Comparison of ENCODE assay signal across 19 mouse cellular contexts in the genomic region with DNA sequence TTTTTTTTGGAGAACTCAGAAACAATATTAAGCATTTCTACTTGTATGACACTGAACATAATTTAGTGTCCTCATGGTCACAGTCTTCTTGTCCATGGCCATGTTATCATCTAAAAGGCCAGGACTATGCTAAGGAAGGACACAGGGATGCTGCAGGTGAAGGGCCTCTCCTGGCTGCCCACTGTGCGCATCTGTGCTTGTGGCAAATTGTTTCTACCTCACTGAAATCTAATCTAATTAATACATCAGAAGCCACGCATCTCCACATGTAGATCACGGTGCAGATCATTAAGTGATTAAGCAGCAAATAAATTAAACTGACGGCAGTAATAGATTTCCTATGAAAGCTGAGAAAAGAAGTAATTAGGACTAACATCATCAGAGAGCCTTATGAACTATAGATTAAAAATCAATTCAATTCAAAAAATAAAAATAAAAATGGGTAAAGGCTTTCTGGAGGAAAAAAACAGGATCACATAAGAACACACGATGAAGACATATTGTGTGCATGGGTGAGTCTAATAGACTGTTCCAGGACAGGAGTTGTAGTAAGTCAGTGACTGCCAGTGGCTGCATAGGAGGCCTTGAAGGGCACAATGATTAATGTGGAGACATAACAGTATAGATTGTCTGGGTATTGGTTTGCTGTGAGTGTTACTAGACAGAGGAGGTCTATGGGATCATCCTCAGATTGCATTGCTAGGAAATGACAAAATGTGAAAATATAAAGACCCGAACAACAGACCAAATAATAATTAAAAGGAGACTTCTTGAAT.
DNase-seq lines count a peak whose midpoint lies in the region; ATAC-seq lines count a peak whose summit lies in the region.
"Had no signal": no experiment of that assay in that cellular context is flagged by ENCODE, and none has a peak within 500 bp of the region (broad histone marks: within the 10 kb centered on the region; RNA-seq: fewer than 3 reads in every experiment).

No protein-coding gene starts in this region.

- 55% methylated on average over 6 of the region's 6 CpGs for WGBS in hindbrain, embryonic 13.5 days
- 53% methylated on average over 6 of the region's 6 CpGs for WGBS in hindbrain, embryonic 14.5 days
- WGBS in neural tube, embryonic 13.5 days = 53% methylated on average over 6 of the region's 6 CpGs
- WGBS in neural tube, embryonic 15.5 days = 55% methylated on average over 6 of the region's 6 CpGs

- no peaks in the 10 kb centered on the region for H3K9me3 ChIP-seq in hindbrain, embryonic 13.5 days
- no peaks in the 10 kb centered on the region for H3K9me3 ChIP-seq in hindbrain, embryonic 14.5 days (ENCODE audit: control insufficient read depth, low read length)
- no peaks in the 10 kb centered on the region for H3K9me3 ChIP-seq in neural tube, embryonic 13.5 days
- H3K9me3 ChIP-seq in neural tube, embryonic 15.5 days (replicated peaks) = no peaks in the 10 kb centered on the region
- H3K9me3 ChIP-seq: embryonic facial prominence, embryonic 10.5 days; forebrain, embryonic 10.5 days had no signal

- H3K27ac ChIP-seq in hindbrain, embryonic 13.5 days = peak overlapping the region; percentile 9; the same call in 1 of the 2 replicates
- no peak overlapping the region; the same call in 1 of the 2 replicates for H3K27ac ChIP-seq in hindbrain, embryonic 14.5 days
- H3K27ac ChIP-seq in neural tube, embryonic 13.5 days (replicated peaks) = peak overlapping the region; percentile 42
- H3K27ac ChIP-seq in neural tube, embryonic 15.5 days (replicated peaks) = no peak overlapping the region
- H3K27ac ChIP-seq: embryonic facial prominence, embryonic 10.5 days; forebrain, embryonic 10.5 days had no signal

- no peak overlapping the region for H3K4me2 ChIP-seq in hindbrain, embryonic 13.5 days
- no peak overlapping the region for H3K4me2 ChIP-seq in hindbrain, embryonic 14.5 days (replicated peaks)
- H3K4me2 ChIP-seq in neural tube, embryonic 13.5 days = no peak overlapping the region
- H3K4me2 ChIP-seq in neural tube, embryonic 15.5 days = no peak overlapping the region
- H3K4me2 ChIP-seq: heart, embryonic 13.5 days had no signal

- ATAC-seq in hindbrain, embryonic 13.5 days (ENCODE audit: low FRiP score) = peak; percentile 57; the same call in 1 of the 2 replicates
- ATAC-seq in hindbrain, embryonic 14.5 days (ENCODE audit: low FRiP score) = no peak
- ATAC-seq in neural tube, embryonic 13.5 days (ENCODE audit: low read depth) = peak; percentile 63; the same call in 1 of the 2 replicates
- 0 out of 2 replicates have a peak, but pooled peaks have one; percentile 47 for ATAC-seq in neural tube, embryonic 15.5 days (ENCODE audit: low FRiP score)
- no peak for ATAC-seq in erythroid progenitor cell, adult 5-6 weeks (replicated peaks; ENCODE audit: low FRiP score, poor library complexity, severe bottlenecking)
- ATAC-seq: forebrain, postnatal 0 days; inflammation-experienced regulatory T-cells, adult 6 months; intestine, postnatal 0 days had no signal

- H3K36me3 ChIP-seq in hindbrain, embryonic 13.5 days = peaks cover 4% of the 10 kb centered on the region
- no peaks in the 10 kb centered on the region for H3K36me3 ChIP-seq in hindbrain, embryonic 14.5 days (replicated peaks; ENCODE audit: control insufficient read depth, insufficient read depth)
- H3K36me3 ChIP-seq in neural tube, embryonic 13.5 days = 0 out of 2 replicates have a peak, but pooled peaks cover 4% of the 10 kb centered on the region
- H3K36me3 ChIP-seq in neural tube, embryonic 15.5 days = no peaks in the 10 kb centered on the region
- H3K36me3 ChIP-seq: embryonic facial prominence, embryonic 10.5 days had no signal

- peaks cover 4% of the 10 kb centered on the region; the same call in 1 of the 2 replicates for H3K4me1 ChIP-seq in hindbrain, embryonic 13.5 days (replicated peaks)
- H3K4me1 ChIP-seq in hindbrain, embryonic 14.5 days (replicated peaks; ENCODE audit: control insufficient read depth, insufficient read depth, low read length) = no peaks in the 10 kb centered on the region
- peaks cover 3% of the 10 kb centered on the region; the same call in 1 of the 2 replicates for H3K4me1 ChIP-seq in neural tube, embryonic 13.5 days (replicated peaks)
- H3K4me1 ChIP-seq in neural tube, embryonic 15.5 days = no peaks in the 10 kb centered on the region
- H3K4me1 ChIP-seq: embryonic facial prominence, embryonic 10.5 days had no signal

- DNase-seq in hindbrain, embryonic 14.5 days (ENCODE audit: low spot score) = no peak
- no peak for DNase-seq in neural tube, embryonic 10.5 days (ENCODE audit: extremely low spot score, low spot score)
- DNase-seq: adrenal gland, adult 2 months; adrenal gland, postnatal 25 days; cerebellum, adult 18-20 months; cerebellum, adult 9-11 months; forebrain, postnatal 0 days; gastrocnemius, postnatal 14 days; heart, postnatal 10 days; heart, postnatal 4 days had no signal

- no peak overlapping the region for H3K9ac ChIP-seq in hindbrain, embryonic 13.5 days
- H3K9ac ChIP-seq in hindbrain, embryonic 14.5 days = no peak overlapping the region
- H3K9ac ChIP-seq in neural tube, embryonic 13.5 days = no peak overlapping the region
- H3K9ac ChIP-seq in neural tube, embryonic 15.5 days (replicated peaks) = no peak overlapping the region
- H3K9ac ChIP-seq: forebrain, postnatal 0 days; heart, embryonic 13.5 days had no signal

- H3K27me3 ChIP-seq in hindbrain, embryonic 13.5 days = no peaks in the 10 kb centered on the region
- H3K27me3 ChIP-seq in hindbrain, embryonic 14.5 days (ENCODE audit: control insufficient read depth, insufficient read depth, low read length) = no peaks in the 10 kb centered on the region
- no peaks in the 10 kb centered on the region for H3K27me3 ChIP-seq in neural tube, embryonic 13.5 days
- H3K27me3 ChIP-seq in neural tube, embryonic 15.5 days (replicated peaks) = no peaks in the 10 kb centered on the region
- H3K27me3 ChIP-seq: heart, embryonic 13.5 days had no signal

- H3K4me3 ChIP-seq in hindbrain, embryonic 13.5 days = no peak overlapping the region
- H3K4me3 ChIP-seq in hindbrain, embryonic 14.5 days (replicated peaks; ENCODE audit: low read length) = no peak overlapping the region
- no peak overlapping the region for H3K4me3 ChIP-seq in neural tube, embryonic 13.5 days
- H3K4me3 ChIP-seq in neural tube, embryonic 15.5 days (replicated peaks) = no peak overlapping the region
- H3K4me3 ChIP-seq: embryonic facial prominence, embryonic 10.5 days; forebrain, embryonic 10.5 days; heart, embryonic 13.5 days had no signal

Comparison
In these comparisons a context has a peak if more than half of its experiments do, and no peak if none do; other contexts are left out.
1. ATAC-seq: peak in hindbrain, embryonic 13.5 days (single experiment), neural tube, embryonic 13.5 days (single experiment) and neural tube, embryonic 15.5 days (single experiment); none in hindbrain, embryonic 14.5 days (single experiment) and erythroid progenitor cell, adult 5-6 weeks (single experiment).
2. H3K27ac ChIP-seq: peak in hindbrain, embryonic 13.5 days (single experiment) and neural tube, embryonic 13.5 days (single experiment); none in hindbrain, embryonic 14.5 days (single experiment) and neural tube, embryonic 15.5 days (single experiment).